Comparison of ENCODE assay signal across 33 mouse cellular contexts in the genomic region with DNA sequence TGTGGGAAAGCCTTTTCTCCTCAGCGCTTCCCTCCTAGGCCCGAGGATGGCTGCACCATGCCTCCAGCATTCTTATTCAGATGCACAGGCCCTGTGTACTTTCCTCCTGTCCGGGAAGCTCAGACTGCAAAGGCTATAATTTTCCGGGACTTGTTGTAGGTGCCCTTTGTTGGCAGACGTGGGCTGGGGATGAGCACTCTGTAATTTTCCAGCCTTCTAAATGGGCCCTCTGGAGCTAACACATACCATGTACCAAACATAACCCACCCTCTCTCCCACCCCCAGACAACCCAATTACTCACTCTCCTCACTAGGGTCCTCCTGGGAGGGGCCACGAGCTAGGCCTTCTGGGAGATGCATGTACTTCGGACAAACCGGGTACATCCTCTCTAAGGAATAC. TPM values are rescaled to one million over a fixed set of nuclear protein-coding genes. Genes with fewer than 3 reads are reported as not detected.
"Had no signal": no experiment of that assay in that cellular context is flagged by ENCODE, and none has a peak within 500 bp of the region (broad histone marks: within the 10 kb centered on the region; RNA-seq: fewer than 3 reads in every experiment).

No protein-coding gene starts in this region.

- H3K4me1 ChIP-seq: embryonic facial prominence, embryonic 12.5 days; embryonic facial prominence, embryonic 13.5 days; embryonic facial prominence, embryonic 15.5 days; forebrain, embryonic 10.5 days; forebrain, embryonic 12.5 days; forebrain, embryonic 13.5 days; forebrain, embryonic 15.5 days had no signal

- H3K27ac ChIP-seq: embryonic facial prominence, embryonic 10.5 days; embryonic facial prominence, embryonic 12.5 days; embryonic facial prominence, embryonic 13.5 days; embryonic facial prominence, embryonic 15.5 days; forebrain, embryonic 10.5 days; forebrain, embryonic 12.5 days; forebrain, embryonic 13.5 days; forebrain, embryonic 15.5 days; gastrocnemius, adult 2 months; heart, adult 2 months had no signal

- H3K4me2 ChIP-seq: embryonic facial prominence, embryonic 12.5 days; embryonic facial prominence, embryonic 13.5 days; embryonic facial prominence, embryonic 15.5 days; forebrain, embryonic 12.5 days; forebrain, embryonic 13.5 days; forebrain, embryonic 15.5 days had no signal

- H3K36me3 ChIP-seq: embryonic facial prominence, embryonic 10.5 days; embryonic facial prominence, embryonic 12.5 days; embryonic facial prominence, embryonic 13.5 days; embryonic facial prominence, embryonic 15.5 days; forebrain, embryonic 10.5 days; forebrain, embryonic 12.5 days; forebrain, embryonic 15.5 days had no signal

- H3K27me3 ChIP-seq: embryonic facial prominence, embryonic 12.5 days; embryonic facial prominence, embryonic 13.5 days; embryonic facial prominence, embryonic 15.5 days; forebrain, embryonic 12.5 days; forebrain, embryonic 13.5 days; forebrain, embryonic 15.5 days had no signal

- DNase-seq: cerebellum, adult 8-10 months; cerebellum, adult 9-10 months; cerebellum, adult 9-11 months; cerebellum, postnatal 10 days; cerebellum, postnatal 14 days; cerebellum, postnatal 36 days; embryo, embryonic 11 days; forebrain, postnatal 0 days; gastrocnemius, adult 2 months; gastrocnemius, postnatal 10 days; gastrocnemius, postnatal 14 days; gastrocnemius, postnatal 25 days; gastrocnemius, postnatal 36 days; heart, adult 11 months; heart, adult 18-20 months; heart, adult 2 months had no signal

- ATAC-seq: forebrain, embryonic 13.5 days; forebrain, embryonic 14.5 days; forebrain, embryonic 15.5 days; forebrain, embryonic 16.5 days; forebrain, postnatal 0 days had no signal

- H3K4me3 ChIP-seq: embryonic facial prominence, embryonic 10.5 days; embryonic facial prominence, embryonic 12.5 days; embryonic facial prominence, embryonic 13.5 days; embryonic facial prominence, embryonic 15.5 days; erythroblast, embryonic 14.5 days; forebrain, embryonic 10.5 days; forebrain, embryonic 12.5 days; forebrain, embryonic 13.5 days; forebrain, embryonic 15.5 days; gastrocnemius, adult 2 months; heart, adult 2 months had no signal

- H3K9ac ChIP-seq: embryonic facial prominence, embryonic 12.5 days; embryonic facial prominence, embryonic 13.5 days; embryonic facial prominence, embryonic 15.5 days; forebrain, embryonic 12.5 days; forebrain, embryonic 13.5 days; forebrain, embryonic 15.5 days; forebrain, postnatal 0 days had no signal

- H3K9me3 ChIP-seq: embryonic facial prominence, embryonic 10.5 days; embryonic facial prominence, embryonic 12.5 days; embryonic facial prominence, embryonic 13.5 days; embryonic facial prominence, embryonic 15.5 days; forebrain, embryonic 10.5 days; forebrain, embryonic 12.5 days; forebrain, embryonic 13.5 days; forebrain, embryonic 15.5 days had no signal

RNA-seq across cellular contexts. Expression of a gene that starts 22.8 kb away (rescaled TPM):
- total RNA-seq: gastrocnemius, adult 18-20 months; gastrocnemius, adult 2 months; gastrocnemius, adult 8-10 months; gastrocnemius, postnatal 10 days; gastrocnemius, postnatal 14 days; gastrocnemius, postnatal 25 days; gastrocnemius, postnatal 36 days; gastrocnemius, postnatal 4 days; heart, adult 18-20 months; heart, adult 2 months; heart, adult 8-10 months had no signal
- polyA plus RNA-seq: embryonic facial prominence, embryonic 13.5 days; embryonic facial prominence, embryonic 14.5 days; forebrain, embryonic 11.5 days had no signal
